Mouse (Mus musculus) kidney, postnatal 36 days (tissue): ENCODE results near the gene Rnf183.
"Not testable (repeated sequence)": the region's sequence is repeated elsewhere in the genome, so short reads cannot be mapped to it uniquely, and the experiment has no call there.

Experiments
- DNase-seq, 2 experiments: peaks; one replicate each; pipeline ENCODE4 v3.0.0; 2021 to 2022; ENCODE audit warnings: mixed read lengths in 2 of 2

Rnf183 gene

GRCm38 (mm10) chr4:62435081-62435480 lies at the start of gene Rnf183:
TSS of gene Rnf183 (minus strand) at chr4:62435252.
- DNase-seq, result peak; percentile 75 to 83

GRCm38 (mm10) chr4:62480709-62481605 lies 45.9 kb upstream of the Rnf183 start:
- DNase-seq, result peak; percentile 42 to 64

- peak; percentile 80 to 86 for DNase-seq
Observed at GRCm38 (mm10) chr4:62479937-62480708, 45.1 kb upstream of the Rnf183 start, which contains the start of gene Bspry. TSS of gene Bspry (plus strand) at chr4:62480053.

GRCm38 (mm10) chr4:62479593-62479936 lies 44.5 kb upstream of the Rnf183 start:
- not testable (repeated sequence) for DNase-seq

- DNase-seq, result no peak
Observed at GRCm38 (mm10) chr4:62477542-62478244, 42.6 kb upstream of the Rnf183 start.

- no peak for DNase-seq
Observed at GRCm38 (mm10) chr4:62475793-62476192, 40.7 kb upstream of the Rnf183 start.

GRCm38 (mm10) chr4:62475131-62475530 lies 40.1 kb upstream of the Rnf183 start:
- no peak for DNase-seq

- DNase-seq, result no peak
Observed at GRCm38 (mm10) chr4:62472071-62472470, 37.0 kb upstream of the Rnf183 start.

- DNase-seq, result peak; percentile 71 to 86
Observed at GRCm38 (mm10) chr4:62470598-62471051, 35.6 kb upstream of the Rnf183 start, which contains the start of gene Wdr31. TSS of gene Wdr31 (minus strand) at chr4:62470896.

- DNase-seq, result no peak
Observed at GRCm38 (mm10) chr4:62468158-62468557, 33.1 kb upstream of the Rnf183 start.

- DNase-seq, result peak; percentile 35 to 55
Observed at GRCm38 (mm10) chr4:62463124-62463523, 28.1 kb upstream of the Rnf183 start.

- DNase-seq, result no peak
Observed at GRCm38 (mm10) chr4:62460348-62460747, 25.3 kb upstream of the Rnf183 start.

- no peak for DNase-seq
Observed at GRCm38 (mm10) chr4:62459081-62459480, 24.0 kb upstream of the Rnf183 start.

GRCm38 (mm10) chr4:62454995-62455394 lies 19.9 kb upstream of the Rnf183 start:
- DNase-seq, result peak; percentile 39 to 70

GRCm38 (mm10) chr4:62440986-62441385 lies 5.9 kb upstream of the Rnf183 start:
- DNase-seq, result no peak

- DNase-seq, result peak; percentile 73 to 82
Observed at GRCm38 (mm10) chr4:62440544-62440943, 5.5 kb upstream of the Rnf183 start.

- DNase-seq, result no peak
Observed at GRCm38 (mm10) chr4:62439793-62440192, 4.7 kb upstream of the Rnf183 start.

- DNase-seq, result peak; percentile 87 to 90
Observed at GRCm38 (mm10) chr4:62437871-62438270, 2.8 kb upstream of the Rnf183 start.

- DNase-seq, result no peak
Observed at GRCm38 (mm10) chr4:62437256-62437778, 2.3 kb upstream of the Rnf183 start.

- peak; percentile 70 to 73 for DNase-seq
Observed at GRCm38 (mm10) chr4:62433939-62434870, 847 bp downstream of the Rnf183 start.

- DNase-seq, result no peak
Observed at GRCm38 (mm10) chr4:62431522-62431921, 3.5 kb downstream of the Rnf183 start.
